Mouse (Mus musculus) embryonic facial prominence, embryonic 13.5 days (tissue): ENCODE measurements around the gene Smok2a. TPM values are rescaled to one million over a fixed set of nuclear protein-coding genes. Genes with fewer than 3 reads are reported as not detected.
"Not testable (repeated sequence)": the region's sequence is repeated elsewhere in the genome, so short reads cannot be mapped to it uniquely, and the experiment has no call there.

ENCODE experiments used
- ATAC-seq: fragments of 200-750 bp; cut with Nextera tagmentation; 2 replicates; pipeline ENCODE4 v1.8.0; 2017; ENCODE audit warnings: low read depth; ENCODE audit not compliant: insufficient number of reproducible peaks, insufficient read depth, low FRiP score, low TSS enrichment
- H3K27ac ChIP-seq: fragments of 300-500 bp; sonication (generic); 2 replicates; pipeline ENCODE4 v1.5.1; 2015; ENCODE audit warnings: moderate library complexity, mild to moderate bottlenecking, inconsistent platforms
- H3K27me3 ChIP-seq: fragments of 300-500 bp; sonication (generic); 2 replicates; pipeline ENCODE4 v1.6.1; 2015; ENCODE audit warnings: mild to moderate bottlenecking, inconsistent platforms
- H3K36me3 ChIP-seq: fragments of 300-500 bp; sonication (generic); 2 replicates; pipeline ENCODE4 v1.6.1; 2015; ENCODE audit warnings: mild to moderate bottlenecking, inconsistent platforms
- H3K4me1 ChIP-seq: fragments of 300-500 bp; sonication (generic); 2 replicates; pipeline ENCODE4 v1.6.1; 2015; ENCODE audit warnings: inconsistent platforms
- H3K4me2 ChIP-seq: fragments of 300-500 bp; sonication (generic); 2 replicates; pipeline ENCODE4 v1.6.1; 2015; ENCODE audit warnings: moderate library complexity, mild to moderate bottlenecking, inconsistent platforms
- H3K4me3 ChIP-seq: fragments of 300-500 bp; sonication (generic); 2 replicates; pipeline ENCODE4 v1.5.1; 2015; ENCODE audit warnings: mild to moderate bottlenecking, inconsistent platforms
- H3K9ac ChIP-seq: fragments of 300-500 bp; sonication (generic); 2 replicates; pipeline ENCODE4 v1.6.1; 2015; ENCODE audit warnings: mild to moderate bottlenecking, inconsistent platforms
- H3K9me3 ChIP-seq: fragments of 300-500 bp; sonication (generic); 2 replicates; pipeline ENCODE4 v1.6.1; 2016; ENCODE audit warnings: inconsistent platforms
- WGBS: fragments of 180-500 bp; shearing (Covaris S2); methylation state at CpG from one replicate; pipeline ENCODE4 v1.1.7; 2015; ENCODE audit warnings: mixed read lengths; 5-methylcytosine and 5-hydroxymethylcytosine counted together
- polyA plus RNA-seq: library from polyadenylated mRNA; unstranded; fragments of >200 nt; fragmentation: Nextera tagmentation; extraction: Ambion mirVana; gene quantifications from 2 replicates; pipeline ENCODE4 v1.2.1, GENCODE M21; 2015

Gene Smok2a
- polyA plus RNA-seq = not detected in 2 replicates

DNA sequence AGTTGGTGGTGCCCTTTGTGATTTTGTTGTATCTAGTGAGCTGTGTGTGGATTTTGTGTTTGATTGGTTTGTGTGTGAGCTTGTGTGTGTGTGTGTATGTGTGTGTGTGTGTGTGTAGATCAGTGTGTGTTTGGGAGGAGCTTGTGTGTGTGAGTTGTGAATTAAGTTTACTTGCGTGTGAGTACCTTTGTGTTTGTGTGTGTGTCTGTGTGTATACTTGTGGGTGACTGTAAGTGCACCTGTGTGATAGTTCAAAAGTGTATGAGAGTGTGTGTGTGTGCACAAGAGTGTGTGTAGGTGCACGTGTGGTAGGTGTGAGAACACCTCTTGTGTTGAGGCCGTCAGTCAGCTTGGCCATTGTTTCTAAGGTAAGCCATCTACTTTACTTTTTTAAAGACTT lies at the start of gene Smok2a:
Smok2a (plus strand) TSS at position 301 of the 400 bp plus-strand sequence.
- no peak for ATAC-seq
- no peaks in the 10 kb centered on the region for H3K4me1 ChIP-seq
- 80% methylated on average over 3 of the region's 3 CpGs for WGBS
- H3K36me3 ChIP-seq = no peaks in the 10 kb centered on the region
- H3K9ac ChIP-seq = no peak within 1 kb of the TSS
- no peak within 1 kb of the TSS for H3K27ac ChIP-seq
- no peaks in the 10 kb centered on the region for H3K27me3 ChIP-seq
- no peak within 1 kb of the TSS for H3K4me2 ChIP-seq
- peaks cover 71% of the 10 kb centered on the region for H3K9me3 ChIP-seq
- H3K4me3 ChIP-seq = no peak within 1 kb of the TSS

DNA sequence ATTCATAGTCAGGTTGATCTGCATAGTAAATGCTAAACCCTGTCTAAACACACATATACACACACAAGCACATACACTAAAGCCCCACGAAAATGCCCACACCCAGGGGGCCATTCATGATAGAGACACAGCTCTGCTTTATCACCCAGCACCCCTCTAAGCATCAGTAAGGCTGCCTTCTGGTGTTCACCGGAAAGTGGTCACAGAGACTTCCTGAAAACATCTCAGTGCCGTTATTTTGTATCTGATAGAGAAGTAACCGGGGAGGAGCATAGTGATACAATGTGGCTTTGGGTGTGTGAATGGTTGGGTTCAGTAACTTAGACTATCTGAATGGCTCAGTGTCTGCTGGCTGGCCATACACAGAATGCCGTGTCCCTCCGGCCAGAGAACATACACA lies 47.4 kb upstream of the Smok2a start:
- ATAC-seq, H3K9ac ChIP-seq, H3K36me3 ChIP-seq, H3K4me3 ChIP-seq, H3K27me3 ChIP-seq, H3K27ac ChIP-seq, H3K4me1 ChIP-seq, H3K9me3 ChIP-seq, H3K4me2 ChIP-seq: not testable (repeated sequence)
- 87% methylated on average over 6 of the region's 6 CpGs for WGBS

DNA sequence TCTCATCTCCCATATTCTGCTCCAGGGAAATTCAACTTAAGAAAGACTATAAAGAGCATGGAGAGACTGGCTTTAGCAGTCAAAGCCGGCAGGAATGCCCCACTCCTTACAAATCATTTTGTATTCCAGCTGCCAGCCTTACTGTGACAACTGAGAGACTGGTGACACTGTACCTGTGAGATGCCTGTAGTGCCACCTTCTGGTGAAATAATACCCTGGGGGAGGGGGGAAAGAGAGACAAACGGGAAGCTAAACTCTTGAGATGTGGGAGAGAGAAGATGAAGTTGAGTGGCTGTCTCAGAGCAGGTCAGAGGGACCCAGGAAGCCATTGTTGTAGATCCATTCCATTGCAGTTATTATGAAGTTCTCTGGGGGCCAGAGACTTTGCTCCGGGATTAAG lies 47.0 kb upstream of the Smok2a start:
- H3K27ac ChIP-seq, H3K27me3 ChIP-seq, H3K4me1 ChIP-seq, H3K9me3 ChIP-seq, H3K4me3 ChIP-seq, H3K36me3 ChIP-seq, H3K4me2 ChIP-seq, H3K9ac ChIP-seq, ATAC-seq: not testable (repeated sequence)
- 61% methylated on average over 2 of the region's 3 CpGs for WGBS

DNA sequence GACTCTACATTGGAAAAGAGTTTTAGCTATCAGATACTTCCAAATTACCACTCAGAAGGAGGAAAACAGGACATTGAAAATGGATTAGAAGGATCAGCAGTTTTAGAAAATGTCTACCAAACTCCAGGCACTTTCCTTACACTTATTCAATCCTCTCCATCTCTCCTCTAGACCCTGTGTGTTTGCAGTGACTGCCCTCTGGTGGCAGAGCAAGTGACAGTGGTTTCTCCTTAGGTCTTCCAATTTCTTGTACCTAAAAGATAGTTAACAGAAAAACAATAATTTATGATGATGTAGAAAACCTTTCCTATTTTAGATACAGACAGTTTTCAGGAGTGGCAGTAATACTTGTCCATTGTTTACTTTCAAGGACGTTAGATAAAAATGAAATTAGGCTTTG lies 45.4 kb upstream of the Smok2a start:
- H3K9me3 ChIP-seq, H3K27ac ChIP-seq, H3K4me1 ChIP-seq, H3K27me3 ChIP-seq, H3K4me3 ChIP-seq, H3K4me2 ChIP-seq, H3K9ac ChIP-seq, H3K36me3 ChIP-seq, ATAC-seq: not testable (repeated sequence)
- WGBS = 57% methylated on average over 1 of the region's 1 CpGs

DNA sequence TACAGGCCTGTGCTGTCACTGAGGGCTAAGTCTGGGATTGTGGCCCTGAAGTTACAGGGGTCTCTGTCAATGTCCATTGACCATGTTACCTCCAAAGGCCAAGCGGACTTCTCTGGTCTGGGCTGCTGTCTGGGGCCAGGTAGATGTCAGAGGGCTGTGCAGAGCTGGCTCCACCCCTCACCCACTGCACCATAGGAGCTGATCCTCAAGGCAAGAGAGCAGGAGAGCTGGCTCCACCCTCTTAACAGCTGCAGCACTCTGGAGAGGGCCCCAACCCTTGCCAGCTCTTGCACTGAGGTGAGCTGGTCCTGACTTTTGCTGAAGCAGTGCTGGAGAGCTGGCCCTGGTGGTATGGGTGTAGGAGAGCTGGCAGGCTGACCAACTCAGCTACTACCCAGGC lies 43.2 kb upstream of the Smok2a start:
- 0 out of 2 replicates have a peak, but pooled peaks have one; percentile 50 for ATAC-seq
- H3K9ac ChIP-seq = not testable (repeated sequence)
- WGBS = 55% methylated on average over 1 of the region's 1 CpGs

DNA sequence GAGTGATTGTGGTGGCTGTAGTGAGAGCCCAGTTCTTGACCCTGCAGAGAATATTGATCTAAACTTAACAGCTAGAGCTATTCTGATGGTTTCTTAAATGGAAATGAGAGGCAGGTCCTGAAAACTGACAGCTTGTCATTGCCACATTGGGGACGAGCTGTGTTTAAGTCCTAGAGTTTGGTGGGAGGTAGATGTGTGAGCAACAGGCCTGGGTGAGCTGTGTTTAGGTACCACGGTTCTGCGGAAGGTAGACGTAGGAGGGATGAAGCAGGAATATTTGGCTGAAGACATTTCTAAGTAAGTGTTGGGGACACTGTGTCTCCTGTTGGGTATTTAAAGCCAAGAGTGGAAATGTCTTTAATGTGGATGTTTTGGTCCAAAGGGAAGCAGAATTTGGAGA lies 42.0 kb upstream of the Smok2a start:
- H3K9ac ChIP-seq, H3K4me3 ChIP-seq, H3K27me3 ChIP-seq, H3K27ac ChIP-seq, ATAC-seq, H3K4me2 ChIP-seq, H3K4me1 ChIP-seq, H3K36me3 ChIP-seq: not testable (repeated sequence)
- H3K9me3 ChIP-seq = peaks cover 15% of the 10 kb centered on the region
- WGBS = 82% methylated on average over 4 of the region's 4 CpGs

More for the DNA sequence above, 43.2 kb upstream of the Smok2a start:
- H3K27ac ChIP-seq, H3K27me3 ChIP-seq, H3K36me3 ChIP-seq, H3K4me2 ChIP-seq, H3K4me3 ChIP-seq, H3K4me1 ChIP-seq: not testable (repeated sequence)
- H3K9me3 ChIP-seq = peaks cover 15% of the 10 kb centered on the region

DNA sequence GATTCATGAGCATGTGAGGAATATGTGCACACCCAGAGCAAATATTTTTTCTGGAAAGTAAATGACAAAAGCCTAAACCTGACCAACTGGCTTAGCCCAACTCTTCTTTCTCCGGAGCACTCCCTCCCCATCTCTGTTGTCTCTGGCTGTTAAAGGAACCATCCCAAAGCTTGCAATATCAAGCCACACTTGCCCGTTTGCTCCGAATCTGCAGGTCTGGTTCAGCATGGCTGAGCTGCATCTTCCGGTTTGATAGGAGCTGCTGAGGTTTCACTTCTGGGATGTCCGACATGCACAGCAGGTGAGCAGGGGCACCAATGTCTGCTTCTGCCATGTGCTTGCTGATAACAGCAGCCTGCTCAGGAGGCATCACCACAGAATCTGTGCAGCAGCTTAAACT lies 40.5 kb upstream of the Smok2a start:
- not testable (repeated sequence) for H3K36me3 ChIP-seq, ATAC-seq, H3K4me1 ChIP-seq, H3K27ac ChIP-seq, H3K27me3 ChIP-seq, H3K4me2 ChIP-seq, H3K9ac ChIP-seq, H3K4me3 ChIP-seq
- 90% methylated on average over 5 of the region's 5 CpGs for WGBS
- peaks cover 20% of the 10 kb centered on the region for H3K9me3 ChIP-seq

DNA sequence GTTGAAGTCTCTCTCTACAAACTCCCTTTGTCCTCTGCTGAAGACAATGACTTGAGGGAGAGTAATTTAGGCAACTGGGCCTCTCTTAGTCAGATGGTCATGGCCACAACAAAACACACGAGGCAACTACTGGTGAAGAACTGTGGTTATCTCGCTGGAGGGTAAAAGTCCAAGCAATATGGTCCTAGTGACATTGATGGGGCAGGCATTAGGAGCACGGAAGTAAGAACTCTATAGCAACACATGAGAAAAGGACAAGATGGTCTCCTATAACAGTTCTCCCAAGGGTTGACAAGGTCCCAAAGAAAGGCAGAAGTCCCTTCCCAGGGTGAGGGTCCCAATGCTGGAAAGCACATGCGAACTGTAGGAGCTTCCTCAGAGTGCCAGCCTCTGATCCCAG lies 38.3 kb upstream of the Smok2a start:
- not testable (repeated sequence) for H3K36me3 ChIP-seq, ATAC-seq

DNA sequence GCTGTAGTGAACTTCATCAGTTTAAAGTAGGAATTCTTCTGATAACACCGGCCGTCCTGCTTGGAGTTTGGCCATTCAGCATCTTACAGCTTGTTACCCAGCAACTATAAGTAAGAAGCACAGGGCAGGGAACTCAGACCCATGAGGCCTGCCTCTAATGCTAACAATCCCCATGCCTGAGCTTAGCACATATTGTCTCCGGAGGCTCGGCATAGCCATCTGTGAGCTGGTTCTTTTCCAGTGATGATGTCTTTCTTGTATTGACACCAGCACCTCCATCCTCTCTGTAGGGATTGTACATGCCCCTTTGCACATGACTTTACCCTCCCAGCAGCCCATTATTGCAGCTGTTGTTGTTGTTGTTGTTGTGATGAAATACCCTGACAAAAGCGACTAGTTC lies 36.5 kb upstream of the Smok2a start:
- not testable (repeated sequence) for H3K4me3 ChIP-seq, H3K4me1 ChIP-seq, H3K36me3 ChIP-seq, H3K27ac ChIP-seq, ATAC-seq, H3K9ac ChIP-seq, H3K27me3 ChIP-seq, H3K4me2 ChIP-seq
- H3K9me3 ChIP-seq = peaks cover 46% of the 10 kb centered on the region
- 96% methylated on average over 4 of the region's 5 CpGs for WGBS

More for the DNA sequence above, 38.3 kb upstream of the Smok2a start:
- H3K4me1 ChIP-seq, H3K27me3 ChIP-seq, H3K27ac ChIP-seq, H3K9ac ChIP-seq, H3K4me3 ChIP-seq, H3K4me2 ChIP-seq: not testable (repeated sequence)
- 68% methylated on average over 3 of the region's 4 CpGs for WGBS
- peaks cover 42% of the 10 kb centered on the region for H3K9me3 ChIP-seq

DNA sequence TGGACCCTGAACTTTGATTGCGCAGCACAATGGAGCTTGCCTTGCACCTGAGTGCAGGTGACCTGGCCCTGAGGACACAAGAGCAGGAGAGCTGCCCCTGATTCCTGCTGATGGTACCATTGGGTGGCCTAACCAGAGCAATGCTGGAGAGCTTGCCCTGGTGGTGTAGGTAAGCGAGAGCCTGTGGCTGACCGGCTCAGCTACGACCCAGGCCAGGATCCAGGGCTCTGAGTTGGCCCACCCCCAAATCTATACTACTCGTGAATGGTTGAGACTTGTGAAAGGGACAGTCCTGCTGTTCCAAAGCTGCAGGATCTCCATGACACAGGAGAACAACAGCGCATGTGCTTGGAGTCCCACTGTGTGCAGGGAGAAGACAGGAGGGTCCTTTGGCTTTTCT lies 34.4 kb upstream of the Smok2a start:
- not testable (repeated sequence) for ATAC-seq, H3K27me3 ChIP-seq, H3K4me2 ChIP-seq, H3K27ac ChIP-seq, H3K4me3 ChIP-seq, H3K9ac ChIP-seq, H3K4me1 ChIP-seq, H3K36me3 ChIP-seq
- 85% methylated on average over 6 of the region's 6 CpGs for WGBS
- H3K9me3 ChIP-seq = peaks cover 46% of the 10 kb centered on the region

DNA sequence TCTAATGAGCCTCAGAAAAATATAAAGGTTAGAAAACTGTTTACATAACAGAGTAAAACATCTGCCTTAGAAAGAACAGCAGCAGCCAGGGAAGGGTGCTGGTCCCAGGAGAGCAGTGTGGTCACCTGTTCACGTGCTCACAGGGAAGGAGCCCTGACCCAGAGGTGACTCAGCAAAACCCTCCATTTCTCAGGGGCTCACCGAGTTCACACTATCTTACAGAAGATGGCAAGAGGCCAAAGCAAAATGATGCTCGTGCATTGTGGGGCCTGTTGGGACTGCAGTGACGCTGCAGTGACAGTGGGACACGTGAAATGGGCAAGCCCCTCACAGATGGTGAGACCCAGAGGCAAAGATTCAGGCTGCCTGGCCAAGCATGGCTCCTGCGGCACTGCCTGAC lies 33.4 kb upstream of the Smok2a start:
- not testable (repeated sequence) for H3K4me2 ChIP-seq, ATAC-seq, H3K9ac ChIP-seq, H3K4me1 ChIP-seq, H3K4me3 ChIP-seq, H3K27ac ChIP-seq, H3K36me3 ChIP-seq, H3K27me3 ChIP-seq
- 67% methylated on average over 6 of the region's 6 CpGs for WGBS
- H3K9me3 ChIP-seq = peaks cover 43% of the 10 kb centered on the region

DNA sequence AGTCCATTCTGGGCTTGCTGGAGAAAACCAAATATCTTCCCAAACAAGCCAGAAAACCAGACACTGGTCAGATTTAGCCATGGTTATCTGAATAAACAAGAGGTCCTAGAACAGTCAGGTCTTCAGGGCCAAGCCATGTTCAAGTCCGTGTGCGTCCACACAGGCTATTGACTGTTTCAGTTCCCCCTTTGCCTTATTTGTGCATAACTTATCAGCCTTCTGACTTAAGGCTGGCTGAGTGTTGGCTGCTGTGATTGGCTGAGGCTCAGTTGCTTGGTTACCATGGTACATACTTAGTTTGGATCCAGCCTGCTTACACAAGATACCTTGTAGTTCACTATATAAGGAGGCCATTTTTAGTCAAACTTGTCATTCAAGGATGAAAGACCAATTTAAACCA lies 32.1 kb upstream of the Smok2a start:
- H3K27me3 ChIP-seq, H3K4me3 ChIP-seq, H3K27ac ChIP-seq, H3K4me1 ChIP-seq, H3K9ac ChIP-seq, H3K4me2 ChIP-seq, ATAC-seq, H3K36me3 ChIP-seq: not testable (repeated sequence)
- peaks cover 44% of the 10 kb centered on the region for H3K9me3 ChIP-seq
- 84% methylated on average over 2 of the region's 2 CpGs for WGBS
